ENCODE assay signal across 17 mouse cellular contexts in genomic region chr16:17724448-17724847, GRCm38 (mm10). TPM values are rescaled to one million over a fixed set of nuclear protein-coding genes. Genes with fewer than 3 reads are reported as not detected.
DNase-seq lines count a peak whose midpoint lies in the region; ATAC-seq lines count a peak whose summit lies in the region.
"Had no signal": no experiment of that assay in that cellular context is flagged by ENCODE, and none has a peak within 500 bp of the region (broad histone marks: within the 10 kb centered on the region; RNA-seq: fewer than 3 reads in every experiment).

No protein-coding gene starts in this region.

- no peak overlapping the region for H3K9ac ChIP-seq in midbrain, embryonic 16.5 days (ENCODE audit: low read depth, low read length)
- no peak overlapping the region for H3K9ac ChIP-seq in limb, embryonic 15.5 days
- H3K9ac ChIP-seq: heart, embryonic 15.5 days; lung, embryonic 14.5 days had no signal

- peak; percentile 44 for ATAC-seq in midbrain, embryonic 16.5 days
- peak; percentile 22; the same call in 1 of the 2 replicates for ATAC-seq in limb, embryonic 15.5 days (ENCODE audit: insufficient number of reproducible peaks, low FRiP score, low TSS enrichment, low read depth)

- H3K27me3 ChIP-seq in heart, embryonic 10.5 days (ENCODE audit: insufficient read depth, poor library complexity, severe bottlenecking), result no peaks in the 10 kb centered on the region
- no peaks in the 10 kb centered on the region for H3K27me3 ChIP-seq in midbrain, embryonic 16.5 days (ENCODE audit: control insufficient read depth, insufficient read depth, low read depth, low read length)
- H3K27me3 ChIP-seq in midbrain, embryonic 10.5 days (ENCODE audit: low read depth, poor library complexity, severe bottlenecking), result no peaks in the 10 kb centered on the region
- H3K27me3 ChIP-seq in limb, embryonic 15.5 days, result no peaks in the 10 kb centered on the region
- H3K27me3 ChIP-seq: heart, embryonic 15.5 days had no signal

- no peak overlapping the region for H3K4me3 ChIP-seq in heart, embryonic 10.5 days
- H3K4me3 ChIP-seq in midbrain, embryonic 16.5 days (ENCODE audit: low read depth, low read length), result no peak overlapping the region
- no peak overlapping the region for H3K4me3 ChIP-seq in midbrain, embryonic 10.5 days
- no peak overlapping the region for H3K4me3 ChIP-seq in limb, embryonic 15.5 days
- H3K4me3 ChIP-seq: heart, adult 2 months; heart, embryonic 15.5 days had no signal

- 92% methylated on average over 3 of the region's 3 CpGs for WGBS in heart, embryonic 10.5 days
- WGBS in midbrain, embryonic 16.5 days, result 89% methylated on average over 3 of the region's 3 CpGs
- WGBS in midbrain, embryonic 10.5 days, result 92% methylated on average over 3 of the region's 3 CpGs
- WGBS in limb, embryonic 15.5 days, result 93% methylated on average over 3 of the region's 3 CpGs

- peak; percentile 89 for DNase-seq in heart, adult 11 months
- DNase-seq in heart, embryonic 10.5 days (ENCODE audit: low spot score), result no peak
- no peak for DNase-seq in midbrain, embryonic 10.5 days (ENCODE audit: low spot score)
- peak; percentile 17 for DNase-seq in T-cell, adult 2 months (ENCODE audit: low spot score)
- no peak for DNase-seq in kidney, postnatal 36 days
- no peak for DNase-seq in adrenal gland, adult 8-10 months
- DNase-seq: heart, adult 2 months; kidney, adult 18-20 months; lung, embryonic 14.5 days; lung, postnatal 4 days; right cerebral cortex, postnatal 4 days; thymus, postnatal 36 days had no signal

- H3K27ac ChIP-seq in heart, embryonic 10.5 days, result no peak overlapping the region
- no peak overlapping the region for H3K27ac ChIP-seq in midbrain, embryonic 16.5 days (ENCODE audit: low read length)
- H3K27ac ChIP-seq in midbrain, embryonic 10.5 days (replicated peaks), result no peak overlapping the region
- H3K27ac ChIP-seq in limb, embryonic 15.5 days, result no peak overlapping the region
- H3K27ac ChIP-seq: heart, adult 2 months; heart, embryonic 15.5 days; kidney, postnatal 0 days had no signal

- peaks cover 22% of the 10 kb centered on the region for H3K4me1 ChIP-seq in heart, embryonic 10.5 days
- peaks cover 17% of the 10 kb centered on the region for H3K4me1 ChIP-seq in midbrain, embryonic 16.5 days (ENCODE audit: control insufficient read depth, insufficient read depth, low read length)
- H3K4me1 ChIP-seq in midbrain, embryonic 10.5 days, result peaks cover 23% of the 10 kb centered on the region
- H3K4me1 ChIP-seq in limb, embryonic 15.5 days, result peaks cover 19% of the 10 kb centered on the region

- H3K4me2 ChIP-seq in midbrain, embryonic 16.5 days (ENCODE audit: low read length), result no peak overlapping the region
- no peak overlapping the region for H3K4me2 ChIP-seq in limb, embryonic 15.5 days
- H3K4me2 ChIP-seq: heart, embryonic 15.5 days; liver, embryonic 11.5 days; lung, embryonic 14.5 days had no signal

- no peaks in the 10 kb centered on the region for H3K36me3 ChIP-seq in heart, embryonic 10.5 days
- no peaks in the 10 kb centered on the region for H3K36me3 ChIP-seq in midbrain, embryonic 16.5 days (ENCODE audit: control insufficient read depth, insufficient read depth, low read length)
- no peaks in the 10 kb centered on the region for H3K36me3 ChIP-seq in midbrain, embryonic 10.5 days
- H3K36me3 ChIP-seq in limb, embryonic 15.5 days, result no peaks in the 10 kb centered on the region
- H3K36me3 ChIP-seq: heart, embryonic 15.5 days had no signal

- H3K9me3 ChIP-seq in heart, embryonic 10.5 days, result no peaks in the 10 kb centered on the region
- H3K9me3 ChIP-seq in midbrain, embryonic 16.5 days (replicated peaks; ENCODE audit: control insufficient read depth, low read length, poor library complexity, severe bottlenecking), result no peaks in the 10 kb centered on the region
- no peaks in the 10 kb centered on the region for H3K9me3 ChIP-seq in midbrain, embryonic 10.5 days (replicated peaks)
- no peaks in the 10 kb centered on the region for H3K9me3 ChIP-seq in limb, embryonic 15.5 days
- H3K9me3 ChIP-seq: heart, embryonic 15.5 days had no signal

RNA-seq across cellular contexts. Expression of gene Med15, which starts 8.2 kb away (rescaled TPM):
- 45.4 and 48.0 TPM in 2 replicates for polyA plus RNA-seq in heart, embryonic 10.5 days (2016; fragmentation: Nextera tagmentation; extraction: Ambion mirVana)
- 47.5 and 47.9 TPM in 2 replicates for polyA plus RNA-seq in midbrain, embryonic 16.5 days (2015; fragmentation: Nextera tagmentation; extraction: Ambion mirVana)
- polyA plus RNA-seq in midbrain, embryonic 10.5 days (2016; fragmentation: Nextera tagmentation; extraction: Ambion mirVana), result 45.2 and 47.8 TPM in 2 replicates
- 40.6 and 42.8 TPM in 2 replicates for polyA plus RNA-seq in limb, embryonic 15.5 days (2015; fragmentation: Nextera tagmentation; extraction: Ambion mirVana)
- 10 to 100 TPM; 54.1 to 95.8 (median 62.0) TPM for total RNA-seq in adrenal gland, adult 8-10 months (2022)

RNA-seq across cellular contexts. Expression of gene Klhl22, which starts 35.0 kb away (rescaled TPM):
- 47.2 and 55.4 TPM in 2 replicates for polyA plus RNA-seq in heart, embryonic 10.5 days (2016; fragmentation: Nextera tagmentation; extraction: Ambion mirVana)
- 86.0 and 89.4 TPM in 2 replicates for polyA plus RNA-seq in midbrain, embryonic 16.5 days (2015; fragmentation: Nextera tagmentation; extraction: Ambion mirVana)
- polyA plus RNA-seq in midbrain, embryonic 10.5 days (2016; fragmentation: Nextera tagmentation; extraction: Ambion mirVana), result 52.6 and 57.4 TPM in 2 replicates
- 83.9 and 88.5 TPM in 2 replicates for polyA plus RNA-seq in limb, embryonic 15.5 days (2015; fragmentation: Nextera tagmentation; extraction: Ambion mirVana)
- total RNA-seq in adrenal gland, adult 8-10 months (2022), result 10 to 100 TPM; 40.5 to 65.6 (median 50.8) TPM

Comparison
In these comparisons a context has a peak if more than half of its experiments do, and no peak if none do; other contexts are left out.
1. DNase-seq: peak in heart, adult 11 months (single experiment) and T-cell, adult 2 months (single experiment); none in heart, embryonic 10.5 days (single experiment), midbrain, embryonic 10.5 days (single experiment), kidney, postnatal 36 days (0 of 2) and adrenal gland, adult 8-10 months (single experiment).